Mouse (Mus musculus): Measurements from ENCODE around the gene Tbk1. TPM values are rescaled to one million over a fixed set of nuclear protein-coding genes. Genes with fewer than 3 reads are reported as not detected.

Tbk1 gene
- 37.3 and 39.5 TPM in 2 replicates for total RNA-seq (2021)
- long read RNA-seq, experiment 1, transcript Tbk1-201 (21 exons, 3,024 nt): major isoform, 36 of 43 reads
- long read RNA-seq, experiment 1, partial matches to known transcripts: 2 of 43 reads
- long read RNA-seq, experiment 1, other reads (novel, unspliced or antisense): 5 of 43 reads
- long read RNA-seq, experiment 2, transcript Tbk1-201 (21 exons, 3,024 nt): major isoform, 33 of 39 reads
- long read RNA-seq, experiment 2, partial matches to known transcripts: 3 of 39 reads
- long read RNA-seq, experiment 2, other reads (novel, unspliced or antisense): 3 of 39 reads

DNA sequence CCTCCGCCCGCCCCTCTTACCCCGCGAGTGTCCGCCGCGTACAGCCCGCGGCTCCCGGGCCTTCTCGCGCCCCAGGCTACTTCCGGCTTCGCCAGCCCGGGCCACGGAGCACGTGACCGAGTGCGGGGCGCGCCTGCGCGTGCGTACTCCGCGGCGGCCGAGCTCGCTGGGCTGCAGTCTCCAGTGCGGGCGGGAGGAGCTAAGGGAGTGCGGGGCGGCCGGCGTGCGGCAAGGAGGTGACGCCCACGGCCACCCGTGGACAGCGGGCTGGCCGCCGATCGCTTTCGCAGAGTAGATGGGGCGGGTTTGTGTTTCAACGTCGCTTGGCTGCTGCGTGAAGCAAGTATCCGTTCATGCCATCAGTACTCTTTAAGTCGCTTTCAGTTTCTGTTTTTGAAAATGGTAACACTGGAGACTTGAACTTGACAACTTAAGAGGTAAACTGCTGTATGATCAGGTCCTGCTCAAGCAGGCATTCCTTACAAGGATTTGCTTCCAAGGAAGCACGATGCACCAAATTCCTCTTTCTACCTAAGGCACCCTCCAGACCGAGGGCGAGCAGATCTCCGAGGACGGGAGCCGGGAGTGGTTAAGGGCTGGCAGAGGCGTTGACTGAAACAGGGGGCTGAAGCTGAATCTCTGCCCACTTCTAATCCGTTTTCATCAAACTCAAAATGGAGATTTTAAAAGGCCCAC lies at the start of gene Tbk1:
Gene Tbk1 (minus strand): TSS at position 113 of the 696 bp plus-strand sequence.
- DNase-seq: peak; percentile 97

DNA sequence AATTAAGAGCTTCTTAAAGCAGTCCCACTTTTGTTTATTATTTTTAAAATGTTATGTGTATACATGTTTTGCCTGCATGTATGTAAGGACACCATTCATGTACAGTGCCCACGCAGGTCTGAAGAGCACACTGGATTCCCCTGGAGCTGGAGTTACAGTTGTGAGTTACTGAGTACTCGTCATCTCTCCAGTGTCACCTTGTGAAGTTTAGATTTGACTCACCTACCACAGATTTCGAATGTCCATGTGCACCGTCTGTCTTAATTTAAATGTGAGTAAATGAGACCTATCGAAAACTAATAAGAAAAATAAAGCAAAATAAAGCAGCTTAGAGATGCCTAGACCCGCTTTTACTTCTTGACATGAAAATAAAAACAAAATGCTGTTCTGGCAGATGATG lies 49.7 kb upstream of the Tbk1 start:
- no peak for DNase-seq

DNA sequence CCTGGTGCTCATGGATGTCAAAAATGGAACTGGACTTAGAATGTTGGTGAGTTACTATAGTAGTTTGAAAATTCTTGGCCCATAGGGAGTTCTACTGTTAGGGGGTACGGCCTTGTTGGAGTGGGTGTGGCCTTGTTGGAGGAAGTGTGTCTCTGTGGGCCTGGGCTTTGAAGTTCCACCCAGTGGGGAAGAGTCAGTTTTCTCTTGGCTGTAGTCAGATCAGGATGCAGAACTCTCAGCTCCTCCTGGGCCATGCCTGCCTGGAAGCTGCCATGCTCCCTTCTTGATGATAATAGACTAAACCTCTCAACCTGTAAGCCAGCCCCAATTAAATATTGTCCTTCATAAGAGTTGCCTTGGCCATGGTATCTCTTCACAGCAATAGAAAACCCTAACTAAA lies 47.6 kb upstream of the Tbk1 start:
- no peak for DNase-seq

DNA sequence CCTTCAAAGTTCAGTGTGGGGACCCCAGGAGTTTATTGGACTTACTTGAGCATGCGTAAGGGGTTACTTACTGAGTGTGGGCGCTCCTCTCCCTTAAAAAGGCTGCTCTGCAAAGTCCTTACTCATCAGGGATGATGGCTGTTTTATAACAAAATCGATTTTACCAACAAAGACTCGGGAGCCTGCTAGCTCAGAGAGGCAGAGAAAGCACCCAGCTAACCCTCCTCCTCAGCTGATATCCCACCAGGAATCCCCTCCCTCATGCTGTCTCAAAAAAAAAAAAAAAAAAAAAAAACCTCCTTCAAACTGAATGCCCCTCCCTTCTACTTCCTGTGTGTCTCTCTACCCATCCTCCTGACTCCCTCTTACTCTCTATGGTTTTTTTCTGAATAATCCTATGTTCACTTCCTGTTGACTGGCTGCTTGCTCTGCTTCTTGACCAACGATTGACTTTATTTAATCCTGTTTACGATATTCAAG lies 42.0 kb upstream of the Tbk1 start:
- no peak for DNase-seq

DNA sequence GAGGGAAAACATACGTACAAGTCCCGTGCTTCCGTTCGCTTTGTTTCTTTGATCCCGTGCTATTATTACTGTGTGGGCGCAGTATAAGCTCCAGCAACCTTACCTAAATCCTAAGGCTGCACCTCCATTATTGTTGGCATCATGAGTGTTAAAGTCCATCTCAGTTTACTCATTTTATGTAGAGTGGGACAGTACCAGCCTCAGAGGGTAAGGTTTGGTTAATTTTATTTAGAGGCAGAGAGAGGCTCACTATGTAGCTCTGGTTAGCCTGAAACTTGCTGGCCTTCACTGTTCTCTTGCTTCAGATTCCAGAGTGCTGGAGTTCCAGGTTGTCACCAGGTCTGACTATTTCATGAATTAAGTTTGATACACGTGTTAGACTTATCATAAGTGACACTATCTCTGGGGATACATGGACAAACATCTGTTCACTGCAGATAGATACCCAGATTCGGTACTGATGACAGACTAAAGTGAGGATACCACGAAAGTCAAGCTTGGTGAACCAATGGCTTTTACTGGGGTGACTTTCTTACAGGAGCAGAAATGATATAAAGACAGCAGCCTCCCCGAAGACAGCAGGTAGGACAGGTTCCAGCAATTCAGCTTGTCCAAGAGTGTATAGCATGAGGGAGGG lies 40.7 kb upstream of the Tbk1 start:
- no peak for DNase-seq

DNA sequence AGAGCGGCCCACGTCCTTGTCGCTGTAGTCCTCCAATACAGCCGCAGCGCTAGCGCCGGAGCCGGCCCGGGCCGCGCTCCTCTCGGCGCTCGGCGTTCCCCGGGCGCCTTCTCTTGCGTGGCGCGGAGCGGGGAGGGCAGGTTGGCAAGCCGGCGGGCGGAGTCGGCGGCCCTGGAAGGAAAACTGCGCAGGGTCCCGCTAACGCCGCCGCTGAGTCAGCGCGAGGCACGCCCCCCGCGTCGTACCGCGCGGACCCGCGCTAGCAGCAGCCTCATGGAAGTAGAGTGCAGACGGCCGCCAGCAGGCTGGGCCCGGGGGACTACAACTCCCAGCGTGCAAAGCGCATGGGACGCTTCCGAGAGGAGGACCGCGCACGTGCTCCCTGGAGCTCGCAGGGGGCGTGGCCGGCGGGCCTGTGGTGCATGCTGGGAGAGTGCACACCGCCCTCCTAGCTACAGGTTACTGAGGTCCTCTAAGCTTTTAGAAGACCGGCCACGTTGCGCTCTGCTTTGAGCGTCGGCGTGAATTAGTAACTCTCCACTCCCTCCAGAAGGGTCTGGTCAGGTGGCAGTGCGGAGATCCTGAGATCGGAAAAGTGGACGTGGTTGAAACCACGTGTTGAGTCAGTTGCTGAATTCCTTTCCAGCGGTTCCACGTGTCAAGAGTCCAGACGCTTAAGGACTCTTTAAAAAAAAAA lies 39.7 kb upstream of the Tbk1 start, which contains the start of gene Xpot:
Gene Xpot (minus strand): TSS at position 147 of the 697 bp plus-strand sequence.
- peak; percentile 99 for DNase-seq

DNA sequence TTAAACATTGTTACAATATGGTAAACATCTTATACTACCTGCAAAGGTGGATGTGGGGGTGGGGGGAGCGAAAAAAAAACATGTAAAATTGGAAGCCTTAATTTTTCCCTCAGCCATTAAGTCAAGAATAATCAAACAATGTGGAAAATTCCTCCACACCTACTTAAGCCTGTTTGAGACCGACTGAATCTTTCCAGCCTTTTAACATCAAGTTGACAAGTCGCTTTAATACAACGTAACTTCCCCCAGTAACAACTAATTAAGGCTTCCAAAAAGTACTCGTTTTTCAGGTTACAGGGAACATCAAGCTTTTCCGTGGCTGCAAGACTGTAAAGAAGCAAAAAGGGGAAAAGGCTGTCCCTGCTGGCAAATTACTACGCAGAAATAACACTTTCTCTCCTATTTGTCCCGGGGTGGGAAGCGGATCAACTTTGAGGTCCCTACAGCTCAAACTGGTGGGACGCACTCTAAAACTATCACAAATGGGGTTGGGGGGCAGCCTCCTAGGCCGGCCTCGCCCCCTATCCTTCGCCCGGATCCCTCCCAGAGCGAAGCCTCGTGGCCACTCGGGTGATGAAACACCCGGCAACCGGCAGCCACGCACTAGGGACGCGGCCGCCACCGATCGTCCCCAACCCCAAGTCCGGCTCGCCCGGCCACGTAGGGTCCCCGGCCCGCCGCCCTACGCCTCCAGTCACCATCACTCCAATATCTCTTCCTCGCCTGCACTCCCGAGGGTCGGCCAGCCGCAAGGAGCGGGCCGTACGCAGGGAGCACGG lies 39.0 kb upstream of the Tbk1 start:
- no peak for DNase-seq

DNA sequence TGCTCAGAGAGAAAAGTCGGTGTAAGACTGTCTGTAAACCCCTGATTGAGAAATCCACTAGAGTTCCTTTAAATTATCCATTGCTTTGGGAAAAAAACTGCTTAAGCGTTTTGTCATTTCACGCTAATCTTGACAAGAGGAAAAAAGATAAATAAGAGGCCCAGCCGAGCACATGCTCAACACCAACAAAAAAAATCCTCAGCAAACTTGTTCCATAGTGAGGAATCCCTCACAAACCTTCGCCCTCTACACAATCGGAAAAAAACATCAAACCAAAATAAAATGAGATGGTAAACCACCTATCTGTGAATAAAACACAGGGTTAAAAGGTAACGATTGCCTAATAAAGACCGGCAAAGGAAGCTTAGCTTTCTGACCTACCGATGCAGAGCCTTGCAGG lies 38.4 kb upstream of the Tbk1 start:
- no peak for DNase-seq

DNA sequence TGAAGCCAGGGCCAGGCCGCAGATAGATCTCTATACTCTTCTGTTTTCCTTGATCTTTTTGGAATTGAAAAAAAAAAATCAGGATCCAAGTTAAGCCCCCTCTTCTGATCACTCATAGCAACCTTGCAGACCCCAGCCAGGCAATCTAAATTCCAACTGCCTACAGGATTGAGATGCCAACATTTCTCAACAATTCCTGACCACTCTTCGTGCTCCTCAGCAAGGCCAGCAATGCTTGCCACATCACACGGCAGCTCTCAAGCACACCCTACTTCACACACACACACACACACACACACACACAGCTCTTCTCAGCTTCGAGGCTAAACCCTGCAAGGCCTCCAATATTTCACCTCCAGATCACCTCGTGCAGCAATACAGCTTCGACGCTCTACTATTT lies 37.1 kb upstream of the Tbk1 start:
- DNase-seq: peak; percentile 43

DNA sequence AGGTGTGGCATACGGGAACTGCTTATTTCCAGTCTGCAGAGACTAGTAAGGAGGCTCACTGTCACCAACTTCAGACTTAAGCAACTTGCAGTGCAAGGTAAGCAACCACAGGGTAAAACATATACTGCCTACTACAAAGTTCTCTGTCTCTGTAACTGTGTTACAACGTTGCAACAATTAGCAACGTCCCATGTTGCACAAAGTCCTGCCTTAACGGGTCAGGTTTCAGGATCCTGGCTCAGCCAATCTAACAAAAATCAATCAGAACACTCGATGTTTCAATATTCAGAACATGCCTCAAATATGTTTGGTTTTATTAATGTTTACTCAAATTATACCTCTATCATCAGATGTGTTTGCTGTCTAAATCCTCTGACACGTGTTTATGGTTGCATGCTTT lies 35.8 kb upstream of the Tbk1 start:
- no peak for DNase-seq

DNA sequence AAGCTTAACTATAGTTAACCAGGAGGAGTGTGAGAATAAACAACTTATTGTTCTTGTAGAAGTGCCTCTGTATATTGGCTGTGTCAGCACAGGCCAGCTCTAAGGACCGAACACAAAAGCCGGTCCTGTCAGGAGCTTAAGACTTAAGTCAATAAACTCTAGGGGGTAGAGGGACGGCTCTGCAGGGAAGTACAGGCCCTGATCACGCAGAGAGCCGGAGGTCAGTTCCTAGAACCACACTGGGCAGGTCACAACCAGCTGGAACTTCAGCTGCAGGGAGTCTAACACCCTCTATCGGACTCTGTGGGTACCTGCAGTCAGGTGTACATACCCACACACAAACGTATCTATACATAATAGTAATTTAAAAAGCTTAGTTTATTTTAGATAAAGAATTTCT lies 29.3 kb upstream of the Tbk1 start:
- no peak for DNase-seq

DNA sequence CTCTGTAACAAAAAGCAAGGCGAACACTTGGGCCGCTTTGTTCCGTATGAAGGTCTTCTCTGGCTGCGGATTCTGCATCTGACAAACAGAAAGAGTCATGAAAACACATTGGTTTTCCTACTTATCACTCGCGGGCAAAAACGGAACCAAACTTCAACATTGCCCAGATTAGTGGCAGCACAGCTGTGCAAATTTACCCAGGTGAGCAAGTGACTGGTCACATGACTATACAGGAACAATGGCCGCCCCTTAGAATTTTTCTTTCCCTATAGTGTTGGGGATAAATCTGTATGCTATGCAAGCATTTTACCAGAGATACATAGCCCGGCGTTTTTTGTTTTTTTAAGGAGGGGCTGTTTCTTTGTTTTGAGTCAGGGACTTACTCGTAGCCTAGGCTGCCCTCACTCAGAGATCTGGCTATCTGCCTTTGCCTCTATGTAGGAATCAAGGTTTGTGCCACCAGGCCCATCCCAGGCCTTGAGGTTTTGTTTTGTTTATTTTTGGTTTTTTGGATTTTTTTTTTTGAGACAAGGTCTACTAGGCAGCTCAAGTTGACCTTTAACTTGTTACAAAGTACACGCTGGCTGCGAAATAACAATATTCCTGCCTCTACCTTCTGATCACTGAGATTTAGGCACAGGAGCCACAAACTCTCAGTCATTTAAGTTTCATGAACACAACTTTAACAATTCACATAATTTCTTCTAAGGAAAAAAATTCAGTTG lies 28.7 kb upstream of the Tbk1 start:
- DNase-seq: no peak

DNA sequence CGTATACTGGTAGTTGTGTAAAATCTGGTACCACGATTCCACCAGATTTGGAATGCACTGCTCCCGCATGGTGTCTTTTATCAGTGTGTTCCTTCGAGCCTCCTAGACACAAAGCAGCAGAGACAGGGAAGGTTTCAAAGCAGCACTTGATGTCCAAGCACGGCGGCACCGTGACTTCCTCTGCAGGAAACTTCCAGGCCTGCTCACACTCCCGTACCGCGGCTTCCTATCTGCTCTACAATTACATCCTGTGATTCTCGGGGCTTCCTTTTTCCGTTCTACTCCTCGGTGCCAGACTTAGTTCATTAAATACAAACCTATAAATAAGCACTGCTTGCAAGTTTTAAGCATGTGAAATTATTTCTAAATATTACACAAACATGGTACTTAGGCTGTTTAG lies 27.0 kb upstream of the Tbk1 start:
- DNase-seq: peak; percentile 39

DNA sequence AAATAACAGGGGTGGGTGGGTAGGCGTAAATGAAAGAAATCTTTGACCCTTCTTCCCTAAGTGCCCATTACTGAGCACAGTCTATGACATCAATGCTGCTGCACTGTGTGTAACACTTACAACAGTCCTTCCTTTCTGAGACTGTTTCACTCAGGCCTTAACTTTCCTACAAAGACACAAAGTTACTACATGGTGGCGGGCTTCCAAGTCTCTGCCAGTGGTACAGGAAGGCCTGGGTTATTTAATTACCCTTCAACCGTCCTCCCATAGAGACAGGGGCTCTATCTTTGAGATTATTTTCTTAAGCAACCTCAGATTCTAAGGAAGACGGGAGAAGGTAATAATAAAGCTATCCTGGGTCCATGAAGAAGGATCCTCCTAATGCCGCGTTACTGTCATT lies 25.9 kb upstream of the Tbk1 start:
- no peak for DNase-seq

DNA sequence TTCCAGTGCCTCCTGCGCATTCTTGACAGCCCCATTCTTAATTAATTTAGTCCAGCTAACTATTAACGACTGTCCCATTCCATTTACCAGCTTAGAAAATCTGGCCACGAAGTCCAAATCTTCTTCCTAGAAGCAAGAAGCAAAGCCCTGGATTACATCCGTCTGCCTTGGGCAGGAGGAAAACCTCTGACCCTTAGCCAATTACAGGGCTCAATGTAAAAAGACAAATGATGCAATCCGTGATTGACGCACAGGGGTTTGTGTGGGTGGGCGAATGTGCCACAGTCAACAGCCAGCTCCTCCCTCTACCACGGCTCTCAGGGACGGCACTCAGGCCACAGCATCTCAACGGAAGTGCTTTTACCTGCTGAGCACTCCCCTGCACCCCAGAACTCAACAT lies 25.0 kb upstream of the Tbk1 start:
- DNase-seq: no peak

DNA sequence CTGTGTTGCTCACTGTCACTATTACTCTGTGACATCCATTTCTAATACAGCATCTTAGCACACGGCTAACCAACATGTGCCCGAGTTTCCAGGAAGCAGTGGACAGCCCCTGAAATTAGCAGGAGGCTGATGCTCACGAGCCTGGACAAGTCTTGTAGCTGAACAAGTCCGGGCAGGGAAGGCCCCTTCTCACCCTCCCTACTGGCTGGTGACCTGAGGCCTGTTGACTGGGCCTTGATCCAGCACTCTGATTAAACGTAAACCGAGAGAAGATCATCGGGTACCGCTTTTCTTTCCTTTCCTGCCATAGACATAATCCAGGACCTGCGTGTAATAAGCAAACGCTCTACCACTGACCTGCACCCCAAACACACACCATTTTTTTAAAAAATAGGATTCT lies 21.6 kb upstream of the Tbk1 start:
- no peak for DNase-seq

DNA sequence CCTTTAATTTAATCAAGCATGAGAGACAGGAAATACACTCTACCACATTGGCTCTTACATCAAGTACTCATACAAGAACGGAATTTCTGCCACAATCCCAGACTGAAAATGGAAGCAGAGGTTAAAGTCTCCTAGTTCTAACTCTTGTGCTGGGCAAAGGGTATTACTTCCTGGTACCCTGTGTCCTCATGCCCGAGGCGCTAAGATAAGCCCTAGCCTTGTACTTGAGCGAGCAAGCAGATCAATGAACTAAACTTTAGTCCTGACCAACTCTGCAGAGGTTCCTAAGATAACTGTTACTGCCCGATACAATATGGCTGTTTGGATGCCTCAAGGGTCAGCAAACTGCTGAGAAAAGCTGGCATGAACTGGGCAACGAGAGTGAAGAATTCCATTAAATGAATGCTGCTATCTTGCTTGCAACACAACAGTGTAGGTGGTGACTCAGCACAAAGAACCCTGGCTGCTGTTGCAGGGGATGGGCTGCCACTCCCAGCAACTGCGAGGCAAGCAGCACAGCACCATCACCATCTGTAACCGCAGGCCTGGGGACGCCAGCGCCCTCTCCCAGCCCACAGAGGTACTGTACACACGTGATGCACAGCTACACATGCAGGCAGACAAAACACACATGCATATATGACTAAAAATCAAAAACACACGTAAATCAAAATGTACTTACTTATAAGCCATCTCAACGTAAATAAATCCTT lies 18.2 kb upstream of the Tbk1 start:
- DNase-seq: peak; percentile 27

DNA sequence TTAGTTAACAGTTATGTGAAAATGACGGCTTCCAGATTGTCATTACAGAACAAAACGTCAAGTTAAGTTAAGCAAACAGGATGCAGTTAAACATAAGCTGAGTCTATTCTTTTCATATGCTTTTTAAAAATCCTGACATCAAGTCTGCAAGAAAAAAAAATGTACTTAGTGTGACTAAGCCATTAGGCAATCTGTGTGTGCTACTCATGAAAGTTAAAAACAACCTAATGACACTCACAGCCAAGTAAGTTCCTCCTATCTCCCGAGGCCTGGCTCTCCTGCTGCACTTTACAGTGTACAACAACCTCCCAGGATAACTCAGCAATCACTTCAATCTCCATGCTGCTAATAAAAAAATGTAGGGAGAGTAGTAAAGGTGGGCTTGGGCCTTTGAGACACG lies 17.0 kb upstream of the Tbk1 start:
- no peak for DNase-seq

DNA sequence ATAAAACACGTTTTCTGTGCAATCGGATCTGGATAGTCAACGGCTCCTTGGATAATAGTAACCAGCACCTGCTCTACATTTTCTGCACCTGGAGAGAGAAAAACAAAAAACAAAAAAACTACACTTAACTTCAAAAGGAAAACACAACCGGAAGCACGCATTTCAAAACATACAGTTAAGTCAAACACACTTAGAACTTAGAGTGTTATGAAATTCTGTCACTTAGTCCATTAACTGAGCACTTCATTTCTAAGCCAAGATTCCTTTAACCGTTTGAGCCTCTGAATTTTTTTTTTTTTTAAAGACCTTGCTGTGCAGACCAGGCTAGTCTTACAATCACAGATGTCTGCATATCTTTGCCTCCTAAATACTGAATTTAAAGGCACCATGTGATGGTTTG lies 14.7 kb upstream of the Tbk1 start:
- DNase-seq: no peak

DNA sequence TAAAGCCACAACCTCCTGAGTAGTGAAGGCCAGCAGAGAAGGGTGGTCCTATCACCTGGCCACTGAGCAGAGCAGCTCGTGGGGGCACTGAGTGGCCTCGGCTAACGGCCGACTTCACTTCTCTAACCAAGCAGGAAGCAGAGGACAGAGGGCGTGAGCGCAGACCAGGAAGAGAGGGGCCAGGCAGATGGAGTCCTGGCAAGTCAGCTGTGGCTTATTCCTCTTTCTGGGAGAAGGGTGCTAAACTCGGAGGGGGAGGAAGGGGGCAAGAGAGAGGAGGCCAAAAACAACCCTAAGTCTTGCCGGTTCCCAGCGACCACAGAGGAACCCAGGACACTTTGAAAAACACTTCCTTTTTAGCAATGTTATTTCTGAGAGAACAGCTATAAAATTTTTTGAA lies 10.0 kb upstream of the Tbk1 start:
- no peak for DNase-seq

DNA sequence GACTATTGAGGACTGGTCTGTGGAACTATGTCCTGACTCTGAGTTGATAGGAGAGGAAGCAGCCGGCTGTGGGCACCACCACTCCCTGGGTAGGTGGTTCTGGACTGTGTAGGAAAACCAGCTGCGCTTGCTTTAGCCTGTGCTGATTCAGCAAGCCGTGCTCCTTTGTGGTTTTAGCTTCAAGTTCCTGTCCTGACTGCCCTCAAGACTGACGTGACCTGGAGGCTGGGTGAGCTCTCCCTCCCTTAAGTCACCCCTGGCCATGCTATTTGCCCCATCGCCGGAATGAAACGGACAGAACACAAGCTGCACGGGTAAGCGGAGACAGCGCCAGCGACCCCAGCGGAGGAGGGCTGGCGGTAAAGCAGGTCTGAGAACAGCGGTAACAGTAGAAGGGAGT lies 4.5 kb upstream of the Tbk1 start:
- no peak for DNase-seq
